Mouse (Mus musculus) embryonic facial prominence, embryonic 12.5 days (tissue): Measurements from ENCODE around the gene St7l. TPM values are rescaled to one million over a fixed set of nuclear protein-coding genes. Genes with fewer than 3 reads are reported as not detected.
A peak's percentile ranks its signal among the peaks of the same experiment; 100 is the strongest.

Source experiments
- ATAC-seq: fragments of 200-750 bp; cut with Nextera tagmentation; 2 replicates; pipeline ENCODE4 v1.8.0; 2017; ENCODE audit not compliant: insufficient number of reproducible peaks, insufficient read depth, low FRiP score, low TSS enrichment
- H3K27ac ChIP-seq: fragments of 300-500 bp; sonication (generic); 2 replicates; pipeline ENCODE4 v1.5.1; 2016; ENCODE audit warnings: mild to moderate bottlenecking
- H3K27me3 ChIP-seq: fragments of 300-500 bp; sonication (generic); 2 replicates; pipeline ENCODE4 v1.6.1; 2016; ENCODE audit warnings: mild to moderate bottlenecking, moderate library complexity
- H3K36me3 ChIP-seq: fragments of 300-500 bp; sonication (generic); 2 replicates; pipeline ENCODE4 v1.6.1; 2016; ENCODE audit warnings: mild to moderate bottlenecking
- H3K4me1 ChIP-seq: fragments of 300-500 bp; sonication (generic); 2 replicates; pipeline ENCODE4 v1.6.1; 2016
- H3K4me2 ChIP-seq: fragments of 300-500 bp; sonication (generic); replicated peaks from 2 replicates; pipeline ENCODE4 v1.6.1; 2016; ENCODE audit warnings: mild to moderate bottlenecking, moderate library complexity
- H3K4me3 ChIP-seq: fragments of 300-500 bp; sonication (generic); 2 replicates; pipeline ENCODE4 v1.5.1; 2016; ENCODE audit warnings: mild to moderate bottlenecking
- H3K9ac ChIP-seq: fragments of 300-500 bp; sonication (generic); 2 replicates; pipeline ENCODE4 v1.6.1; 2016; ENCODE audit warnings: mild to moderate bottlenecking, moderate library complexity
- H3K9me3 ChIP-seq: fragments of 300-500 bp; sonication (generic); 2 replicates; pipeline ENCODE4 v1.6.1; 2016; ENCODE audit warnings: mild to moderate bottlenecking, moderate library complexity
- WGBS: fragments of 180-500 bp; shearing (Covaris S2); methylation state at CpG from one replicate; pipeline ENCODE4 v1.1.7; 2016; 5-methylcytosine and 5-hydroxymethylcytosine counted together
- polyA plus RNA-seq: library from polyadenylated mRNA; unstranded; fragments of >200 nt; fragmentation: Nextera tagmentation; extraction: Ambion mirVana; gene quantifications from 2 replicates; pipeline ENCODE4 v1.2.1, GENCODE M21; 2016

Gene St7l
- polyA plus RNA-seq, 1 experiment from 2014 or later: 39.4 TPM

GRCm38 (mm10) chr3:104905389-104905788 lies 41.6 kb downstream of the St7l start:
- H3K4me1 ChIP-seq: no peaks in the 10 kb centered on the region
- no peak overlapping the region for H3K4me3 ChIP-seq
- 92% methylated on average over 4 of the region's 4 CpGs for WGBS
- no peaks in the 10 kb centered on the region for H3K9me3 ChIP-seq
- H3K9ac ChIP-seq: no peak overlapping the region
- no peak overlapping the region for H3K4me2 ChIP-seq
- no peak overlapping the region for H3K27ac ChIP-seq
- ATAC-seq: no peak
- H3K27me3 ChIP-seq: no peaks in the 10 kb centered on the region
- H3K36me3 ChIP-seq: peaks cover 25% of the 10 kb centered on the region

- H3K36me3 ChIP-seq: peaks cover 28% of the 10 kb centered on the region
- no peaks in the 10 kb centered on the region for H3K9me3 ChIP-seq
- no peak overlapping the region for H3K4me2 ChIP-seq
- no peak overlapping the region for H3K27ac ChIP-seq
- ATAC-seq: no peak
- 77% methylated on average over 3 of the region's 3 CpGs for WGBS
- no peak overlapping the region for H3K4me3 ChIP-seq
- no peak overlapping the region for H3K9ac ChIP-seq
- H3K27me3 ChIP-seq: no peaks in the 10 kb centered on the region
- no peaks in the 10 kb centered on the region for H3K4me1 ChIP-seq
Measured at GRCm38 (mm10) chr3:104906007-104906406, 42.2 kb downstream of the St7l start.

GRCm38 (mm10) chr3:104909195-104909594 lies 45.4 kb downstream of the St7l start:
- Histone ChIP-seq H3K4me1 (no peaks in the 10 kb centered on the region), H3K36me3 (peaks cover 28% of the 10 kb centered on the region), H3K4me2 (no peak overlapping the region), H3K9me3 (no peaks in the 10 kb centered on the region), H3K27ac (no peak overlapping the region), H3K9ac (no peak overlapping the region), H3K27me3 (no peaks in the 10 kb centered on the region), H3K4me3 (no peak overlapping the region)
- no peak for ATAC-seq
- 92% methylated on average over 6 of the region's 6 CpGs for WGBS

- no peak overlapping the region for H3K4me2 ChIP-seq
- H3K4me3 ChIP-seq: no peak overlapping the region
- no peaks in the 10 kb centered on the region for H3K9me3 ChIP-seq
- ATAC-seq: no peak
- no peak overlapping the region for H3K27ac ChIP-seq
- H3K9ac ChIP-seq: no peak overlapping the region
- peaks cover 11% of the 10 kb centered on the region for H3K36me3 ChIP-seq
- H3K4me1 ChIP-seq: no peaks in the 10 kb centered on the region
- 50% methylated on average over 3 of the region's 3 CpGs for WGBS
- no peaks in the 10 kb centered on the region for H3K27me3 ChIP-seq
Measured at GRCm38 (mm10) chr3:104914986-104915385, 51.2 kb downstream of the St7l start.

- H3K4me1 ChIP-seq: no peaks in the 10 kb centered on the region
- 91% methylated on average over 6 of the region's 6 CpGs for WGBS
- no peak overlapping the region for H3K27ac ChIP-seq
- H3K4me2 ChIP-seq: no peak overlapping the region
- H3K9me3 ChIP-seq: no peaks in the 10 kb centered on the region
- no peak overlapping the region for H3K4me3 ChIP-seq
- peaks cover 24% of the 10 kb centered on the region for H3K36me3 ChIP-seq
- no peaks in the 10 kb centered on the region for H3K27me3 ChIP-seq
- no peak overlapping the region for H3K9ac ChIP-seq
- no peak for ATAC-seq
Measured at GRCm38 (mm10) chr3:104929385-104929784, 65.6 kb downstream of the St7l start.

- Histone ChIP-seq H3K36me3 (peaks cover 8% of the 10 kb centered on the region; the same call in 1 of the 2 replicates), H3K9me3 (no peaks in the 10 kb centered on the region), H3K4me2 (no peak overlapping the region), H3K4me1 (peaks cover 26% of the 10 kb centered on the region), H3K4me3 (no peak overlapping the region), H3K9ac (no peak overlapping the region), H3K27me3 (no peaks in the 10 kb centered on the region), H3K27ac (peak overlapping the region; percentile 70; the same call in 1 of the 2 replicates)
- 88% methylated on average over 2 of the region's 2 CpGs for WGBS
- ATAC-seq: no peak
Measured at GRCm38 (mm10) chr3:104937728-104938305, 74.0 kb downstream of the St7l start.

GRCm38 (mm10) chr3:104938327-104938726 lies 74.5 kb downstream of the St7l start:
- Histone ChIP-seq H3K9ac (no peak overlapping the region), H3K9me3 (no peaks in the 10 kb centered on the region)

GRCm38 (mm10) chr3:104940691-104941090 lies 76.9 kb downstream of the St7l start:
- no peak overlapping the region for H3K4me2 ChIP-seq
- ATAC-seq: no peak
- 55% methylated on average over 6 of the region's 6 CpGs for WGBS
- H3K36me3 ChIP-seq: peaks cover 4% of the 10 kb centered on the region; the same call in 1 of the 2 replicates
- H3K27ac ChIP-seq: no peak overlapping the region
- peaks cover 42% of the 10 kb centered on the region for H3K4me1 ChIP-seq
- no peak overlapping the region for H3K4me3 ChIP-seq
- no peak overlapping the region for H3K9ac ChIP-seq
- no peaks in the 10 kb centered on the region for H3K27me3 ChIP-seq
- no peaks in the 10 kb centered on the region for H3K9me3 ChIP-seq

More at GRCm38 (mm10) chr3:104938327-104938726, 74.5 kb downstream of the St7l start:
- no peak overlapping the region for H3K4me3 ChIP-seq
- no peak overlapping the region for H3K4me2 ChIP-seq
- H3K27ac ChIP-seq: peak overlapping the region; percentile 70; the same call in 1 of the 2 replicates
- 42% methylated on average over 4 of the region's 4 CpGs for WGBS
- H3K27me3 ChIP-seq: no peaks in the 10 kb centered on the region
- ATAC-seq: no peak
- peaks cover 31% of the 10 kb centered on the region for H3K4me1 ChIP-seq
- peaks cover 8% of the 10 kb centered on the region; the same call in 1 of the 2 replicates for H3K36me3 ChIP-seq

GRCm38 (mm10) chr3:104942682-104943081 lies 78.9 kb downstream of the St7l start:
- no peak overlapping the region for H3K4me2 ChIP-seq
- H3K9me3 ChIP-seq: no peaks in the 10 kb centered on the region
- no peak overlapping the region for H3K27ac ChIP-seq
- WGBS: 48% methylated on average over 5 of the region's 5 CpGs
- H3K4me3 ChIP-seq: no peak overlapping the region
- no peak for ATAC-seq
- H3K9ac ChIP-seq: no peak overlapping the region
- no peaks in the 10 kb centered on the region for H3K27me3 ChIP-seq
- H3K4me1 ChIP-seq: peaks cover 42% of the 10 kb centered on the region
- H3K36me3 ChIP-seq: peaks cover 15% of the 10 kb centered on the region

GRCm38 (mm10) chr3:104943333-104943732 lies 79.5 kb downstream of the St7l start:
- H3K9ac ChIP-seq: no peak overlapping the region
- WGBS: 26% methylated on average over 8 of the region's 8 CpGs
- peaks cover 36% of the 10 kb centered on the region for H3K4me1 ChIP-seq
- H3K4me2 ChIP-seq: no peak overlapping the region
- H3K27ac ChIP-seq: no peak overlapping the region
- H3K9me3 ChIP-seq: no peaks in the 10 kb centered on the region
- peaks cover 18% of the 10 kb centered on the region for H3K36me3 ChIP-seq
- no peak for ATAC-seq
- H3K27me3 ChIP-seq: no peaks in the 10 kb centered on the region
- no peak overlapping the region for H3K4me3 ChIP-seq

GRCm38 (mm10) chr3:104944894-104945293 lies 81.1 kb downstream of the St7l start:
- peaks cover 30% of the 10 kb centered on the region for H3K4me1 ChIP-seq
- peaks cover 15% of the 10 kb centered on the region for H3K36me3 ChIP-seq
- no peaks in the 10 kb centered on the region for H3K27me3 ChIP-seq
- no peak overlapping the region for H3K4me2 ChIP-seq
- no peaks in the 10 kb centered on the region for H3K9me3 ChIP-seq
- H3K27ac ChIP-seq: no peak overlapping the region
- no peak for ATAC-seq
- WGBS: 74% methylated on average over 9 of the region's 9 CpGs
- no peak overlapping the region for H3K9ac ChIP-seq
- no peak overlapping the region for H3K4me3 ChIP-seq

GRCm38 (mm10) chr3:104950926-104951325 lies 87.1 kb downstream of the St7l start:
- no peaks in the 10 kb centered on the region for H3K27me3 ChIP-seq
- H3K9me3 ChIP-seq: no peaks in the 10 kb centered on the region
- H3K36me3 ChIP-seq: peaks cover 37% of the 10 kb centered on the region
- WGBS: 93% methylated on average over 12 of the region's 12 CpGs
- no peak overlapping the region for H3K27ac ChIP-seq
- no peak overlapping the region for H3K4me3 ChIP-seq
- H3K4me1 ChIP-seq: no peaks in the 10 kb centered on the region
- no peak for ATAC-seq
- H3K9ac ChIP-seq: no peak overlapping the region
- no peak overlapping the region for H3K4me2 ChIP-seq
